Mouse (Mus musculus) midbrain, embryonic 15.5 days (tissue): Measurements from ENCODE around the gene Slc25a39. TPM values are rescaled to one million over a fixed set of nuclear protein-coding genes. Genes with fewer than 3 reads are reported as not detected.
A peak's percentile ranks its signal among the peaks of the same experiment; 100 is the strongest.

Experiments used
- ATAC-seq: fragments of 200-750 bp; cut with Nextera tagmentation; replicated peaks from 2 replicates; pipeline ENCODE4 v1.8.0; 2017; ENCODE audit warnings: moderate TSS enrichment
- H3K27ac ChIP-seq: fragments of 300-500 bp; sonication (generic); 2 replicates; pipeline ENCODE4 v1.5.1; 2015; ENCODE audit warnings: mild to moderate bottlenecking, inconsistent platforms
- H3K27me3 ChIP-seq: fragments of 300-500 bp; sonication (generic); replicated peaks from 2 replicates; pipeline ENCODE4 v1.6.1; 2015; ENCODE audit warnings: inconsistent platforms
- H3K36me3 ChIP-seq: fragments of 300-500 bp; sonication (generic); replicated peaks from 2 replicates; pipeline ENCODE4 v1.6.1; 2015; ENCODE audit warnings: inconsistent platforms
- H3K4me1 ChIP-seq: fragments of 300-500 bp; sonication (generic); 2 replicates; pipeline ENCODE4 v1.6.1; 2015; ENCODE audit warnings: inconsistent platforms
- H3K4me2 ChIP-seq: fragments of 300-500 bp; sonication (generic); 2 replicates; pipeline ENCODE4 v1.6.1; 2015; ENCODE audit warnings: inconsistent platforms, mild to moderate bottlenecking, moderate library complexity
- H3K4me3 ChIP-seq: fragments of 300-500 bp; sonication (generic); 2 replicates; pipeline ENCODE4 v1.5.1; 2015; ENCODE audit warnings: mild to moderate bottlenecking, inconsistent platforms
- H3K9ac ChIP-seq: fragments of 300-500 bp; sonication (generic); 2 replicates; pipeline ENCODE4 v1.6.1; 2015; ENCODE audit warnings: mild to moderate bottlenecking, inconsistent platforms
- H3K9me3 ChIP-seq: fragments of 300-500 bp; sonication (generic); 2 replicates; pipeline ENCODE4 v1.6.1; 2016; ENCODE audit warnings: inconsistent platforms
- WGBS: fragments of 180-500 bp; shearing (Covaris S2); methylation state at CpG from one replicate; pipeline ENCODE4 v1.1.7; 2015; ENCODE audit warnings: mixed read lengths; 5-methylcytosine and 5-hydroxymethylcytosine counted together
- polyA plus RNA-seq: library from polyadenylated mRNA; unstranded; fragments of >200 nt; fragmentation: Nextera tagmentation; extraction: Ambion mirVana; gene quantifications from 2 replicates; pipeline ENCODE4 v1.2.1, GENCODE M21; 2015

Slc25a39 gene
- polyA plus RNA-seq, 1 experiment from 2014 or later = 146 TPM

DNA sequence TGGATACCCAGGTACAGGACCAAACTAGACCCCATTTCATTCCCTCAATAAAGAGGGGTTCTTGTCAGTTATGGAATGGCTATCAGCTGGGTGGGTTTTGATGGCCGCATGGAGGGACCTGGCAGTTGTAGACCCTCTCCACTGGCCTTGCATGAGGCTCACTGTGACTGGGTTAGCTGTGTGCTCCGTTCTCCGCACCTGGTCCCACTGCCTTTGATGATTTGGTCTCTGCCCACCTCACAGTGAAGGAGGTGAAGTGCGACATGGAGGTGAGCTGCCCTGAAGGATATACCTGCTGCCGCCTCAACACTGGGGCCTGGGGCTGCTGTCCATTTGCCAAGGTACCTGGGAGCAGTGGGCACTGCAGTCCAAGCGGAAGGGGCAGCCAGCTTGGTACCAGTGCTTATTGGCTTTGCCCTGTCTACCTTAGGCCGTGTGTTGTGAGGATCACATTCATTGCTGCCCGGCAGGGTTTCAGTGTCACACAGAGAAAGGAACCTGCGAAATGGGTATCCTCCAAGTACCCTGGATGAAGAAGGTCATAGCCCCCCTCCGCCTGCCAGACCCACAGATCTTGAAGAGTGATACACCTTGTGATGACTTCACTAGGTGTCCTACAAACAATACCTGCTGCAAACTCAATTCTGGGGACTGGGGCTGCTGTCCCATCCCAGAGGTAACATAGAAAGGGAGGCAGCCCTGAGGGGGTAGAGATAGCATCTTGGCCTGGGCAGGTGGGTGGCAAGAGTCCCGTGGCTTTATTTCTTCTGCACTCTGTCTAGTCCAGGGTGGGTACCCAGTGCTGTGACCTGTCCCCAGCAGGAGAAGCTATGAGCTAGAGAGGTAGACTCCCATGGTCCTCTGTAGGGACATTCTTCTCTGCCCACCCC is 27.3 kb upstream of the Slc25a39 start:
- H3K27me3 ChIP-seq = no peaks in the 10 kb centered on the region
- no peak overlapping the region for H3K4me3 ChIP-seq
- H3K9ac ChIP-seq = no peak overlapping the region
- H3K27ac ChIP-seq = 0 out of 2 replicates have a peak overlapping the region, but pooled peaks have one; percentile 18
- H3K4me1 ChIP-seq = peaks cover 43% of the 10 kb centered on the region
- peaks cover 34% of the 10 kb centered on the region for H3K36me3 ChIP-seq
- ATAC-seq = no peak
- H3K9me3 ChIP-seq = no peaks in the 10 kb centered on the region
- no peak overlapping the region for H3K4me2 ChIP-seq
- 94% methylated on average over 11 of the region's 11 CpGs for whole genome bisulfite sequencing

DNA sequence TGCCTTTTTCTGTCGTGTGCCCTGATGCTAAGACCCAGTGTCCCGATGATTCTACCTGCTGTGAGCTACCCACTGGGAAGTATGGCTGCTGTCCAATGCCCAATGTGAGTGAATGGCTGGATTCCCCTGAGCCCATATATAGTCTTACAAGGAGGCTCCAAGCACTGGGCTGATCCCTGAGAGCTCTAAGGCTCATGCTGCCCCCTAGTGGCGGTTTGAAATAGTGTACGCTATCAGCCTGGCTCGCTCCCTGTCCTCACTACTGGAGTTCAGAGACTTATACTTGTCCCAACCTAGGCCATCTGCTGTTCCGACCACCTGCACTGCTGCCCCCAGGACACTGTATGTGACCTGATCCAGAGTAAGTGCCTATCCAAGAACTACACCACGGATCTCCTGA is 26.7 kb upstream of the Slc25a39 start:
- Histone ChIP-seq H3K36me3 (peaks cover 27% of the 10 kb centered on the region), H3K9me3 (no peaks in the 10 kb centered on the region), H3K4me1 (peaks cover 50% of the 10 kb centered on the region), H3K4me3 (no peak overlapping the region), H3K4me2 (no peak overlapping the region), H3K27ac (no peak overlapping the region), H3K27me3 (no peaks in the 10 kb centered on the region), H3K9ac (no peak overlapping the region)
- 4% methylated on average over 7 of the region's 7 CpGs for WGBS
- ATAC-seq = peak; percentile 47

- ATAC-seq = no peak
- H3K36me3 ChIP-seq = peaks cover 23% of the 10 kb centered on the region
- H3K9me3 ChIP-seq = no peaks in the 10 kb centered on the region
- H3K27me3 ChIP-seq = no peaks in the 10 kb centered on the region
- H3K4me3 ChIP-seq = no peak overlapping the region
- WGBS = 86% methylated on average over 7 of the region's 7 CpGs
- no peak overlapping the region for H3K4me2 ChIP-seq
- no peak overlapping the region for H3K9ac ChIP-seq
- H3K27ac ChIP-seq = no peak overlapping the region
- H3K4me1 ChIP-seq = peaks cover 49% of the 10 kb centered on the region
Observed at GRCm38 (mm10) chr11:102433866-102434265, 26.1 kb upstream of the Slc25a39 start.

DNA sequence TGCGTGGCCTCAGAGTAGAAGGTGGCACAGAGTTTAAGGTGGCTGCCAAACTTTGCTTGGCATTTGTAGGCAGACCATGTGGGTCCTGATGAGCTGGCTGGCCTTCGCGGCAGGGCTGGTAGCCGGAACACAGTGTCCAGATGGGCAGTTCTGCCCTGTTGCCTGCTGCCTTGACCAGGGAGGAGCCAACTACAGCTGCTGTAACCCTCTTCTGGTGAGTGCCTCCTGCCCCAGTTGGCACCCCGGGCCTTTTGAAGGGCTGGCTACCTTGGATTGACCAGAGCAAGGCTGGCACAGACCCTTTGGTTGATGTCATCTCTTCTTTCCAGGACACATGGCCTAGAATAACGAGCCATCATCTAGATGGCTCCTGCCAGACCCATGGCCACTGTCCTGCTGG is 25.1 kb upstream of the Slc25a39 start:
- WGBS = 88% methylated on average over 6 of the region's 6 CpGs
- H3K9me3 ChIP-seq = no peaks in the 10 kb centered on the region
- H3K27me3 ChIP-seq = no peaks in the 10 kb centered on the region
- H3K4me3 ChIP-seq = no peak overlapping the region
- H3K9ac ChIP-seq = no peak overlapping the region
- no peak overlapping the region for H3K4me2 ChIP-seq
- ATAC-seq = no peak
- peaks cover 40% of the 10 kb centered on the region for H3K4me1 ChIP-seq
- H3K36me3 ChIP-seq = peaks cover 23% of the 10 kb centered on the region
- no peak overlapping the region for H3K27ac ChIP-seq

- 0 out of 2 replicates have a peak overlapping the region, but pooled peaks have one; percentile 5 for H3K4me3 ChIP-seq
- no peak overlapping the region for H3K9ac ChIP-seq
- H3K27ac ChIP-seq = no peak overlapping the region
- WGBS = 69% methylated on average over 16 of the region's 16 CpGs
- no peaks in the 10 kb centered on the region for H3K27me3 ChIP-seq
- no peak for ATAC-seq
- peaks cover 33% of the 10 kb centered on the region for H3K4me1 ChIP-seq
- peaks cover 23% of the 10 kb centered on the region for H3K36me3 ChIP-seq
- no peaks in the 10 kb centered on the region for H3K9me3 ChIP-seq
- H3K4me2 ChIP-seq = no peak overlapping the region
Observed at GRCm38 (mm10) chr11:102432115-102432843, 24.5 kb upstream of the Slc25a39 start.

- Histone ChIP-seq H3K9ac (no peak overlapping the region), H3K27me3 (no peaks in the 10 kb centered on the region), H3K4me2 (no peak overlapping the region), H3K9me3 (no peaks in the 10 kb centered on the region), H3K4me3 (no peak overlapping the region), H3K4me1 (peaks cover 29% of the 10 kb centered on the region), H3K36me3 (peaks cover 23% of the 10 kb centered on the region), H3K27ac (no peak overlapping the region)
- WGBS = 79% methylated on average over 3 of the region's 3 CpGs
- ATAC-seq = no peak
Observed at GRCm38 (mm10) chr11:102431728-102432114, 24.0 kb upstream of the Slc25a39 start.

DNA sequence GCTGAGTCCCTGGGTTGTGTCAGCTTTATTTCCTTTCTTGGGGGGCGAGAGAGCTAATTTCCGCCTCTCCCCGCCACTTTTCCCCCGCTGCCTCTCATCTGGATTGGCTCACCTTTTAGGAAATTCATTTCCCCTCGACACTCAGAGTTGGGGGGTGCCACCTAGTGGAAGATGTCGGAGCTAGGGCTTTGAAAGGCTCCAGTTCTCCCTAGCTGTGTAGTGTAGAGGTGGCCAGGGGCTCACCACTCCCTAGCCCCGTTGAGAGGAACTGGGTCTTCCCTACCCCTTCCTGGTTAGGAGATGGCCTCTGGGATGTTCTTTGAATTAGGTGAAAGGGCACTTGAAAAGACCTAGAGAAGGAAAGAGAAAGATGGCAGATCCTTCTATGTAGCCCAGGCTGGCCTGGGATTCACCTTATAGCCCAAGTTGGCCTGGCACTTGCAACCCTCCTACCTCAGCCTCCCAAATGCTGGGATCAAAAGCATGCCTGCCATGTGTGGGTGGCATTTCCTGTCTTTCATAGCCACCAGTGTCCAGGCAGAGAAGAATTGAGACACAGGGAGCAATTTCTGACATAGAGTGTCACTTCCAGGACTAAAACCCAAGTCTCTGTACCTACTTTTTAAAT is 23.4 kb upstream of the Slc25a39 start:
- Histone ChIP-seq H3K4me2 (peak overlapping the region; percentile 81), H3K9me3 (no peaks in the 10 kb centered on the region), H3K27ac (peak overlapping the region; percentile 68), H3K9ac (peak overlapping the region; percentile 50), H3K4me1 (peaks cover 29% of the 10 kb centered on the region), H3K36me3 (peaks cover 19% of the 10 kb centered on the region), H3K27me3 (no peaks in the 10 kb centered on the region), H3K4me3 (peak overlapping the region; percentile 50)
- WGBS = 0% methylated on average over 7 of the region's 7 CpGs
- ATAC-seq = peak; percentile 55; the same call in 1 of the 2 replicates

DNA sequence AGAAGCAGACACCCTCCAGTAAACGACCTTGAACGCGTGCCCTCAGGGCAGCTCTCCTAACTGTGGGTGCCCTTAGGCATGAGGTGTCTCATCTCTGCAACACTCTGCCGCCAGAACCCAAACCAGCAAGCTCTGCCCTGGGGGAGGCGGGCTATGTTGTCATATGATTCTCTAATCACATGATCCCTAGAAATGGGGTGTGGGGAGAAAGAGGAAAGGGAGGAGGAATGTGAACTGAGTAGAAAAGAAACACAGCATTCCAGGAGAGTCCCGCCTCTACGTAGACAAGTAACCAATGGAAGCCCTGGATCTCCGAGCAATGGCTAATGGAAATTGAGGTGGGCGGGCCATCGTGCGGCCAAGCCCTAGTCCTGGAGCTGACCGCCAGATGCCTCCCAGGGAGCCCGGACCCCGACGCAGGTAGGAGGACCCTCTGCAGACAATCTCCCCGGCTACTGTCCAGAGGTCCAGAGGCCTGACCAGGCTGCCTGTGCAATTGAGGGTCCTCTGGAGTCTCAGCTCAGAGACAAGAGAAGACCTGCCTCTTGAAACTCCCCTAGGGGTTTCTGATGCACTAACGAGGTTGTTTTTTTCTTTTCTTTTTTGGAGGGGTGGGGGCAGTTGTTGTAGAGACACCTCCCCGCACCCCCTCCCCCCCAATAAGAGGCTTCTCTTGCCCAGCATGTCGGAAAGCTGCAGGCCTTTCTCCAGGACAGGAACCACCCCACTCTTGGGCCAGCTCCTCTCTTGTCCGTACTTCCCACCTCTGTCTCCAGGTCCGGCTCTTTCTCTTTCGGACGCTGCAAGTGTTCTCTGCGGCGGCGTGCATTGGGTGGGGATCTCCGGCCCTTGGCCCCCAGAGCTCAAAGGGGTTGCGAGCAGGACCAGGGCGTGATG is 22.6 kb upstream of the Slc25a39 start, which contains the start of gene Grn:
TSS of gene Grn (plus strand) at position 195 of the 897 bp plus-strand sequence.
- Histone ChIP-seq H3K9me3 (no peaks in the 10 kb centered on the region), H3K27me3 (no peaks in the 10 kb centered on the region), H3K36me3 (peaks cover 12% of the 10 kb centered on the region), H3K4me2 (peak within 1 kb of the TSS; percentile 81), H3K9ac (peak within 1 kb of the TSS; percentile 50), H3K4me3 (peak within 1 kb of the TSS; percentile 50), H3K4me1 (peaks cover 29% of the 10 kb centered on the region), H3K27ac (peak within 1 kb of the TSS; percentile 68)
- peak; percentile 90 for ATAC-seq
- under 1% methylated on average over 29 of the region's 29 CpGs for WGBS

DNA sequence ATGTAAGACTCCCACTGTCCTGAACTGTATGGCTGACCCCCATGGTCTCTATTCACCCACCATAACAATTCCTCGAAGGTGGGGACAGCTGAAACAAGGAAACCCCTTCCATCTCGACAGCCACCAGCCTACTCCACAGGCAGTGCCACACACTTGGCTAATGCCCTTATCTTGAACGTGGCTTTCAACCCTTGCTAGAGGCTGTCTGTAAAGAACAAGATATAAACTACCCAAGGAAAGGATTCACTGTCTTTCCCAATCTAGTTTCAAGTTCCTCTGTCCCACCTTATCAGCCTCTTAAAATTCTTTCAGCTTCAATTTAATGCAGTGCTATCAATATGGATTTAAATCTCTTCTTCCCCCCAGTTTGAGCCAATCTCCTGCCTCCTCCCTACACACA is 21.8 kb upstream of the Slc25a39 start:
- Histone ChIP-seq H3K4me2 (peak overlapping the region; percentile 81), H3K27me3 (no peaks in the 10 kb centered on the region), H3K4me1 (peaks cover 29% of the 10 kb centered on the region), H3K9ac (peak overlapping the region; percentile 39; the same call in 1 of the 2 replicates), H3K4me3 (peak overlapping the region; percentile 50), H3K9me3 (no peaks in the 10 kb centered on the region), H3K36me3 (peaks cover 4% of the 10 kb centered on the region; the same call in 1 of the 2 replicates), H3K27ac (peak overlapping the region; percentile 68; the same call in 1 of the 2 replicates)
- WGBS = 44% methylated on average over 3 of the region's 3 CpGs
- ATAC-seq = no peak

DNA sequence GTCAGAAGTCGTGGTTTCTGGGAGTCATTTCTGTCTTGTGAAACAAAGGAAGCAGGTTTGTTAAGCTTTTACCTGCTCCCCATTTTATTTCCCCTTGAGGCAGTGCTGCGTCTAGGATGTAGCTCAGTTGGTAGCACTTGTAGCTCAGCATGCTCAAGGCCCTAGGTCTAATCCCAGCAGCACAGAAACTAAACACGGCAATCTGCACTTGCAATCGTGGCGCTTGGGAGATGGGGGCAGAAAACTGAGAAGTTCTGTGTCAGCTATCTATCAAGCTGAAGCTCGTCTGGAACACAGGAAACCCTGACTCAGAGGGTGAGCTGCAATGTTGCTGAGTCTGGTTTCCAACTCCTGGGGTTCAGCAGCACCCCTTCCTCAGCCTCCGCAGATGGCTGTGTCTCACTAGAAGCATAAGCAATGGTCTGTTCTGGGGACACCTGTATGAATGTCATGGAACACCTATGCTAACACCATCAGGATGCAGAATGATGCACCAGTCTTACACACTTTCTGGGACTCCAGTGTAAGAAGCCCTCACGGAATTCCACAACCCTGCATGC is 21.3 kb upstream of the Slc25a39 start:
- WGBS = 72% methylated on average over 8 of the region's 8 CpGs
- Histone ChIP-seq H3K9ac (no peak overlapping the region), H3K4me3 (no peak overlapping the region), H3K27me3 (no peaks in the 10 kb centered on the region), H3K4me1 (peaks cover 26% of the 10 kb centered on the region), H3K9me3 (no peaks in the 10 kb centered on the region), H3K27ac (no peak overlapping the region), H3K36me3 (0 out of 2 replicates have a peak, but pooled peaks cover 3% of the 10 kb centered on the region), H3K4me2 (peak overlapping the region; percentile 81; the same call in 1 of the 2 replicates)
- no peak for ATAC-seq
